Mouse (Mus musculus) gastrocnemius, postnatal 10 days (tissue): Measurements from ENCODE around the gene Gng7. TPM values are rescaled to one million over a fixed set of nuclear protein-coding genes. Genes with fewer than 3 reads are reported as not detected.
"Not testable (repeated sequence)": the region's sequence is repeated elsewhere in the genome, so short reads cannot be mapped to it uniquely, and the experiment has no call there.

Source experiments
- DNase-seq: peaks from one replicate; pipeline ENCODE4 v3.0.0; 2021; ENCODE audit warnings: mixed read lengths
- total RNA-seq, 2 experiments: library from RNA; stranded (reverse); gene quantifications; 2 replicates each; pipeline ENCODE4 v1.2.3; 2021

The Gng7 gene
- total RNA-seq, 2 experiments from 2014 or later: 1.7 to 2.0 TPM

GRCm38 (mm10) chr10:80994621-80995020 is 20.1 kb downstream of the Gng7 start:
- DNase-seq: no peak

DNA sequence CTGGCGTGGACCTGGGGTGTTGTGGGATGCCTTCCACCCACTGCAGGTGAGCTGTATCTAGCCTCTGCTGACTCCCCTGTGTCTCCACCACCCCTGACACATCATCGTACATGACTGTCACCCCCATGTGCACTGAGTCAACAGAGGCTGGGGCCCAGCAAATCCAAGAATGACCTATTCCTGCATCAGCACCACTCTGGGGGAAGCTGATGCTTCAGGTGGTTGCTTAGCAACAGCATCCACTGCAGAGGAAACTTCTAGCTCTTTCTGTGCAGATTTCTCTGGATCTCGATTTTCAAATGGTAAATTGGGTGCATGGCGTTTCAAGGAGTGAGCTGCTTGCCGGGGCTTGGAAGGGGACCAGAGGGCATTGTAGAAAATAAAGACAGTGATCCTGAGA is 21.5 kb downstream of the Gng7 start:
- DNase-seq: no peak

GRCm38 (mm10) chr10:80991945-80992344 is 22.8 kb downstream of the Gng7 start:
- no peak for DNase-seq

GRCm38 (mm10) chr10:80991007-80991406 is 23.7 kb downstream of the Gng7 start:
- DNase-seq: no peak

DNA sequence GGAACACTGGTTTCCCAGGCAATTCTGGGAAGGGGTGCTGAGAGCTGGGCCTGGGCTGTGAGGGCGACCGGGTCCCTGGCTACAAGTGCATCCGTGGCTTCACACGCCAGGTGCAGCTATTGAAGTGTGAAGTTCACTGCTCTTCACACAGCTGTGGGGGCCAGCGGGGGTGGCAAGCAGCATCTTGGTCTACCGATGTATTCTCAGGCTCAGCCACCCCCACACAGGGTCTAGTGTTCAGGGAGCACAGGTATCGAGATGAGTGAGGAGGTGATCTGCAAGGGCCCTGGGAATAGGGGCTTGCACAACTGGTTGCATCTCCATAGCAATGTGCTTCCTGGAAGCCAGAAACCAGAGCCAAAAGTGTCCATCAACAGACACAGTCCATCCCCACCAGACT is 24.3 kb downstream of the Gng7 start:
- no peak for DNase-seq

DNA sequence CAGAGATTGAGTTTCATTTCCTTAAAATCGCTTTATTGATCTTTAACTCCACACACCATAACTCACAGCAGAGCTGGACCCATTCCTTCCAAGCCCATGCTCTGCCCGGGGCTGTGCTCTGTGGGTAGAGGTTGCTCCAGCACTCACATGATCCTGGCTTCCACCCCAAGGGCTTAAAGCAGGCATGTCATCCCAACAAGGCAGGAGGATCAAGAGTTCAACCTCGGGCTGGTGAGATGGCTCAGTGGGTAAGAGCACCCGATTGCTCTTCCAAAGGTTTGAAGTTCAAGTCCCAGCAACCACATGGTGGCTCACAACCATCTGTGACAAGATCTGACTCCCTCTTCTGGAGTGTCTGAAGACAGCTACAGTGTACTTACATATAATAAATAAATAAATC is 24.9 kb downstream of the Gng7 start:
- DNase-seq: not testable (repeated sequence)

DNA sequence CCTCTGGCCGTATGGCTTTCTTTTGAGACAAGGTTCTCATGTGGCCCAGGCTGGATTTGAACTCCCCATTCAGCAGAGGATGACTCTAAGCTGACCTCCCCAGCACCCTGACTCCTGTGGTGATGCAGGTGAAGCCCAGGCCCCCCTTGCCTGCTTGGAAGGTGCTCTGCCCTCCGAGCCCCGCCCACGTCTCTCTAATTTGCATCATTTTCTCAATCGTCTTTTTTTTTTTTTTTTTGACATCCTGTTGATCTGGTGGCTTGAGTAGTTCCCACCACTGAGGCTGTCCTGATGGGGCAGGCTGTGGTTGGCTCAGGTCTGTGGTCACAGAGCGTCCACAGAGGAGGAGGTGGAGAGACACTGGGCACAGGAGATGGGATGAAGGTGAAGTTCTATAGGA is 25.3 kb downstream of the Gng7 start:
- no peak for DNase-seq

- peak; percentile 90 for DNase-seq
Measured at GRCm38 (mm10) chr10:80987709-80988441, 26.9 kb downstream of the Gng7 start.

GRCm38 (mm10) chr10:80986754-80987153 is 28.0 kb downstream of the Gng7 start:
- peak; percentile 44 for DNase-seq

GRCm38 (mm10) chr10:80985970-80986701 is 28.6 kb downstream of the Gng7 start:
- no peak for DNase-seq

- DNase-seq: peak; percentile 42
Measured at GRCm38 (mm10) chr10:80985241-80985969, 29.3 kb downstream of the Gng7 start.

GRCm38 (mm10) chr10:80984223-80984622 is 30.5 kb downstream of the Gng7 start:
- DNase-seq: no peak

GRCm38 (mm10) chr10:80982381-80982780 is 32.4 kb downstream of the Gng7 start:
- DNase-seq: no peak

DNA sequence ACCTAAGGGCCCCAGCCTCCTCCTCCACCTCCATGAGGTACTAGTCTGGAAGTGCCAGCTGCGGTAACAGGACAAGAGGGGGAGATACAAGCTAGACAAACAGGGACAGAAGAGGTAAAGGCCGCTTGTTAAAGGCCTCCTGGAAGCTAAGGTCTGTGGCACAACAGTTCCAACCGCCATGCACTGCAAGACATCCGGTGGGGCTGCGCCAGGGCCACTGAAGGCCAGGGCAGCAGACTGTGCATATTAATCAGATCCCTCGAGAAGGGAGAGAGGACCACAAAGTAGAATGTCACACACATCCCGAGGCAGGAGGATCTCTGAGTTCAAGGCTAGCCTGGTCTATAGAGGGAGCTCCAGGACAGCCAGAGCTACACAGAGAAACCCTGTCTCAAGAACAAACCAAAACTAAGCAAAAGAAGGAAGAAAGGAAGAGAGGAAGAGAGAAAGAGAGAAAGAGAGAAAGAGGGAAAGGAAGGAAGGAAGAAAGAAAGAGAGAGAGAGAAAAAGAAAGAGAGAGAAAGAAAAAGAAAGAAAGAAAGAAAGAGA is 33.1 kb downstream of the Gng7 start:
- DNase-seq: no peak

DNA sequence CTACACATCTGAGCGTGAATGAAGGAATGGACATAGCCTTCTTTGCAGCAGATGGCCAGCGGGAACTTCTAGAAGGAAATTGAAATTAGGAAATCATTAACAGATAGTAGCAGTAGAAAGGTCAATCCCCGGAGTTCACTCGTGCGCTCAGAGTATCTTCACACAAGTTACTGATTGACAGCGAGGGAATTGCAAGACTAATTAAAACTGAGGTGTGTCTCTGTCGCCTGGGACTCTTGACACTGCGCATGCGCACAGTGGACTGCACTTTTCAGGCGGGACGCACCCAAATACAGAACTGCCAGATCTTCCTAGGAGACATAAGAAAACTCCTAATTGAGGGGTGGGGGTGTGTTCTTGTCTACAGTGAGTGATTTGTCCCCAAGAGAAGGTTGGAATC is 39.3 kb downstream of the Gng7 start:
- no peak for DNase-seq

GRCm38 (mm10) chr10:80973722-80974121 is 41.0 kb downstream of the Gng7 start:
- DNase-seq: no peak

GRCm38 (mm10) chr10:80972071-80972987 is 42.4 kb downstream of the Gng7 start:
- peak; percentile 65 for DNase-seq

- no peak for DNase-seq
Measured at GRCm38 (mm10) chr10:80971533-80971932, 43.2 kb downstream of the Gng7 start.

GRCm38 (mm10) chr10:80970159-80970558 is 44.6 kb downstream of the Gng7 start:
- DNase-seq: no peak

DNA sequence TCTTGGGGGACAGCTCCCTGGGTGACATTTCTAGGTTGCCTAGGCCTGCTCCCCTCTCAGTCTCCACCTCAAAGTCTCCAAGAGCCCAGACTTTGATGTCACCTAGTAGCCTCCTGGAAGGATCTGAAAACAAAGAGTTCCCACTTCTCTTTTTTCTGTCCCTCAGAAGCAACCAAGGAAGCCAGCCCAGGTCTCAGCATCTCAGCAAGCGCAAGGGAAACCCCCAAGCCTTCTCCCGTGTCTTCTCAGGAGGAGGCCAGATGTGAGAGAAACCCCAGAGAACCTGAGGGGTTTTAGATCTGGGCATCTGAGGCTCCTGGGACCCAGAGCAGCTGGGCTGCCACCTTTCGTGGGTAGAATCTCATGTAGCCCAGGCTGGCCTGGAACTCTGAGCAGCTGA is 45.4 kb downstream of the Gng7 start:
- no peak for DNase-seq

DNA sequence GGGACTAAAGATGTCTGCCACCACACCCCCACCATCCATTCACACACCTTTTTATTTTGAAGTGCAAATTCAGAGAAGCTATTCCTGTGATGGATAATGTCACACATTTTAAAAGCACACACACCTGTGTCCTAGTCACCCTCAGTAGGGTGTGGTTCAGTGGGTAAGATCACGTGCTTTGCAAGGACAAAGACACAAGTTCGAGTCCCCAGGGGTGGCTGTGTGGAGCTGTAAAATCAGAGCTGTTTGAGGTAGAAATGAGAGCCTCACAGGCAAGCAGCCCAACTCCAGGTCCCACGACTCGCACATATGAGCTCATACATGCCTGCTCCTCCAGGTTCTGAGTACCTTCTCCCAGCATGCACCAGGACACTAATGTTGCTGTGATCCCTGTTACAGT is 46.6 kb downstream of the Gng7 start:
- DNase-seq: no peak
